Mouse (Mus musculus): ENCODE data around the gene Arel1.

The Arel1 gene

DNA sequence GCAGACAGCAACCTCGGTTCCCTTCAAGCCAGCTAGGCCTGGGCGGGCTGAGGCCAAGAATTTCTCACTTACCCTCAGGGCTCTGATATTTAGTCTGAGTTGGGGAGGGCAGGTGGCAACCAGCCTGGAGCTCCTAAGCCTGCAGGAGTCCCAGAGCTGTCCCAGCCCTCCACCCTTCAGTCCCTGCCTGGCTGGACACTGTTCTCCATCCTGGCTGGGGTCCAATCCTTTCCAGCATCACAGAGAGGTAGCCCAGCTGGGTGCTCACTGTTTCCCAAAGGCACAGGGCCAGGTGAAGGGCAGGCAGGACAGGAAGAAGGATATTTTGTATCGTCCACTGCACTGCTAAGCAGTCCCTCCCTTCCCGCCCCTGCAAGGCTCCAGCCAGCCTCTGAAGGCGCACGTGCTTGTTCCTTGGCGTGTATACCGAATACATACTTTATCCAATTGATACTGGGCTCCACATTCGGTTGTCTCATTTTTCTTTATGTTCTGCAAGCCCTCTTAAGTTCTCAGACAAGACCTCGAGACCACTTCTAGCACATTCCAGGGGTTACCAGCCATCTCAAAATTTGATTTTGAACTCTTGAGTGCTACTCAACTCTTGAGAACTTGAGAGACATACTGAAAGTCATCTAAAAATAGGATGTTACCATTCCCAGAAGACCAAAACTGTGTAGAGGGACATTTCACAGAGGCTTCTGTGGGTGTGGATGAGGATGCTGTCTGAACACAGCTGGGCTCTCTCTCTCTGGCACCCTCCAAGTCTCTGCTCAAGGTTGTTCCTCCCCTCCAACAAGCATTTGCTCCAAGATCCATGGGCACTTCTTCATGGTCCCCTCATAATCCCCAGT, 62.8 kb downstream of the Arel1 start:
- DNase-seq (ENCODE audit: low spot score in 2 of 2), result peak in 1 of 2 experiments; percentile 70

DNA sequence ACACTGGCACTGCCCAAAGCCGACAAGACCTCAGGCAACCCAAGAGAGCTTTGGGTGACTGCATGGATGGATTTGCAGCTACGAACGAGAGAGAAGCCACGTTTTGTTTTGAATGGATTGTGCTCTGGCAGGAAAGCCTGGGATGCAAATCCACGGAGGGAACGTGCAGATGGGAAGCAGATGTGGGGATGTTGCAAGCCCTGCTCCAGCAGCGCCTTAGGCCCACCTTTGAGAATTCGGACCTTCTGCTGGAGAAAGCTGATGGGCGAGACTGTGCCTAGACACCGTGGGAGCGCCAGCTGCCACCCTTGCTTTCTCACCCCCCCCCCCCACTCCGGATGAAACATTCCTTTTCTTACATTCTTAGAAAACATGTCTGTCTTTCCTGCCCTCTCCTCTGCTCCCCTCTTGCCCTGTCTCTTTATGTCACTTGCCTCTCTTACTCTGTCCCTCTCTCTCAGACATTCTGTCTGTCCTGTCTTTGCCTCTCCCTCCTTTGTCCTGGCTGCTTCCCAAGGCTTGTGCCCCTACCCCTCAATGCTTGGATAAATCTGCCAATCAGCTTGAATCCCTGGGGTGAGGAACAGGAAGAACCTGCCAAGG, 63.6 kb downstream of the Arel1 start:
- peak in 1 of 2 experiments; percentile 31 for DNase-seq (ENCODE audit: low spot score in 2 of 2)

DNA sequence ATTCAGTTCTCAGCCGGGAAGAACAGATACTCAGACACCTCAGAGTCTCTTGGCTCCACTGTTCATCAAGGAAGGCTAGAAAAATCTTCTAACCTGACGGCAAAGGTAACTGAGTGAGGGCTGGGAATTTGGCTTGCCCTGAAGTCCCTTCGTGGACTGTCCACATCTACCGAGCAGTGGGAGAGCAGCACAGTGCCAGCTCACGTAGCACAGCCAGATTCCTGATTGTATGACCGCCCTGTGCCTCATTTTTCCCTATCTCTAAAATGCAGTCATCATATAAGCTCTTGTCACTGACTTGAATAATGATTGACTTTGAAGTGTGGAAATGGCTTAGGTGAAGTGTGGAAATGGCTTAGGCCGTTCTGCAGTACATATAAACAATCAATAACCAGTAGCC, 66.3 kb downstream of the Arel1 start:
- DNase-seq (ENCODE audit: low spot score in 2 of 2), result no peak

DNA sequence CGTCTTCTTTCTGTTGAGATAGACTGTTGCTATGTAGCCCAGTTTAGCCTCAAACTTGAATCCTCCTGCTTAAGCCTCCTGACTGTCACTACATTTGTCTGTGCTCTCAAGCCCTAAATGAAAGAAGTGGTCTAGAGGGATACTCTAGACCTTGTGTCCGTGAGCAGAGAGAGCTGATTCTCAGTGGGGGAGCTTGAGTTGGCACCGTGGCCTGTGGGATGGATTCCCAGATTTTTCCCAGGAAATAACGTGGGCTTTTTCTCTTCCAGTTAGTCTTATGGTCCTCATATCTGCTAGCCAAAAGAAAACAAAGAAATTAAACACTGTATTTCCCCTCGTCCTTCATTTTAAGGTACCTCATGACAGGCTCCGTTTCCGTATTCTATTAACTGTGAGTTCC, 70.4 kb downstream of the Arel1 start:
- no peak for DNase-seq (ENCODE audit: low spot score in 2 of 2)

DNA sequence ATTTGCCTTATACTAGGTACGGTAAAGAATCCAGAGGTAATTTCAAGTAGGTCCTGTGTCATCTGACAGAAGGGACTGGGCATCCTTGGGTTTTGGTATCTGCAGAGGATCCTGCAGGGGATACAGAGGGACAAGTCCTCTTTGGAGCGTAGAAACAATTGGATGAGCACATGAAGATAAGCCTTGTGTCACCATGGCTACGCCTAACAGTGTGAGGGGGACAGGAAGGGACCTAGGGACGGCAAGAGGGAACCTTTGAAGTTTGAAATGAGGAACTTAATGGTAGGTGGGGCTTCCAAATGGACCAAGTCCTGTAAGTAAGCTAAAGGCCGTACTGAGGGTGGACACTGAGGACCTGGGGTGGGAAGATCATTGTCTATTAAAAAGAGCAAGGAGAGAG, 73.4 kb downstream of the Arel1 start:
- DNase-seq (ENCODE audit: low spot score in 2 of 2), result no peak

DNA sequence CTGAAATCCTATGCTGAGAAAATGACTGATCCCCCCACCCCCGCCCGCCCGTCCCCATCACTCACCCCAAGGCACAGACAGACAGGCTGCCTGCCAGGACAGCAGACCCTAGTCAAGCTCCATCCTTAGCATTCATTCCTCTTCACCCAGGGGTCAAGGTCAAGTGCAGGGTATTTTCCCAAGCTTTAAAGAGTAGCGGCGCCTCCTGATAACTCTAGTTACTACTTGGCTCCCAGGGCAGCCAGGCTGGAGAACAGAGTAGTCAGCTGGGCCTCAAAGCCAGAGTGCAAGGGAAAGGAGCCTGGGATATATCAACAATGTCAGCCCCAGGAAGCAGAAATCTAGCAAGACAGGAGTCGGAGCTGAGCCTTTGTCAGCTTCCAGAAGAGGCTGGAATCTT, 74.5 kb downstream of the Arel1 start:
- no peak for DNase-seq (ENCODE audit: low spot score in 2 of 2)

DNA sequence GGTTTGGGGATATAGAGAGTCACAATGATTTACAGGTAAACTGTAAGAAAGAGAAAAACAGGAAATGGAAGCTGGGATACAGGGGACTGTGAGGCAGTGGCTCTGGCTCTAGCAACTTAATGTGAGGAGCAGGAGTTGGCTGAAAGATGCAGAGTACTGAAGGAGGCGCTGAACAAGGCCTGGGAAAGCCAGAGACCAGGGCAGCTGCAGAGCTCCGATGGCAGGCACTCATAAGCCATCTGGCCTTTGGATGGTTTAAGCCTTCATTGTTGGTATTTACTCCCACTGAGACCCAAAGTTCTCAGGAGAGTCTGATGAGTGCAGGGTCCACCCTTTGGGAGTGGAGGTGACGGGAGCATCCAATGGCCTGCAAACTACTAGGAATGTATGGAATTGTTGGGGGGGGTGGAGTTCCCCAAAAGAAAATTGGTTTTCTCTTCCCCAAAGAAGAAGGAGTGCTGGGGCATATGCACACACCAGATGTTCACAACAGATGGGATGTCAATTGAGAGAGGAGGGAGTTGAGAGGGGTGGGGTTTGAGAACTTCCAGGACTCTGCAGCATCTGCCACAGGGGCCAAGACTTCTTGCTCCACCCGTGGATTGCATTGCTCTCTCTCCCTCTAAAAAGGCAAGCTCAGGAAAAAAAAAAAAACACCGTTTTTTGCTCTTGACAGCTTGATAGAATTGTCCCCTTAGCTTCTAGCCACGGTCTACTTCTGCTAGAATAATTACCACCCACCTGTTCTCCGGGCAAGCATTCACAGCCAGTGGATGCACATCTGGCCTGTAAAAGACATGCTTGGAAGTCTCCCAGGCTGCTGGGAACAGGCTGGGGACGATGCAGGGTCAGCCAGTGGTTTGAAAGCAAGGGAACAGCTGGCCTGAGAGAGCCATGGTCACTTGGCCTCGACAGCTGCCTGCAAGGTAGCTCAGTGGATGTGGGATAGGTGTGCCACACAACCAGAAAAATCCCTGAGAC, 76.8 kb downstream of the Arel1 start:
- DNase-seq (ENCODE audit: low spot score in 2 of 2), result no peak

DNA sequence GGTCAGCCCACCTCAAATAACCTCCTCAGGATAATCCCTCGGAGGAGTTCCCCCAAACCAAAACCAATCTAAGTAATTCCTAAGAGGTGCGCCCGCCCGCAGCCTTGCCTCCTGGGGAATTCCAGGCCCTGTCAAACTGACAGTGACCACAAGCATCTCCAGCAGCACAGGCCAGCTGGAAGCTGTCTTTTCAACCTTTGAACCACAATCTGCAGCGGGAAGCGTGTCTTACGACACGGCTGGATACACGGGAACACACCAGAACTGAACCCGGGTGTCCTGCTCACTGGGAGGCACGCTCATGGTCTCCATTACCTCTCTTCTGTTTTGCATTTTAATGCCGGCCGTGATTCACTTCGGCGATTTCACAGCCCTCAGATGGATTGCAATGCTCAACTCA, 80.4 kb downstream of the Arel1 start:
- DNase-seq (ENCODE audit: low spot score in 2 of 2), result no peak

DNA sequence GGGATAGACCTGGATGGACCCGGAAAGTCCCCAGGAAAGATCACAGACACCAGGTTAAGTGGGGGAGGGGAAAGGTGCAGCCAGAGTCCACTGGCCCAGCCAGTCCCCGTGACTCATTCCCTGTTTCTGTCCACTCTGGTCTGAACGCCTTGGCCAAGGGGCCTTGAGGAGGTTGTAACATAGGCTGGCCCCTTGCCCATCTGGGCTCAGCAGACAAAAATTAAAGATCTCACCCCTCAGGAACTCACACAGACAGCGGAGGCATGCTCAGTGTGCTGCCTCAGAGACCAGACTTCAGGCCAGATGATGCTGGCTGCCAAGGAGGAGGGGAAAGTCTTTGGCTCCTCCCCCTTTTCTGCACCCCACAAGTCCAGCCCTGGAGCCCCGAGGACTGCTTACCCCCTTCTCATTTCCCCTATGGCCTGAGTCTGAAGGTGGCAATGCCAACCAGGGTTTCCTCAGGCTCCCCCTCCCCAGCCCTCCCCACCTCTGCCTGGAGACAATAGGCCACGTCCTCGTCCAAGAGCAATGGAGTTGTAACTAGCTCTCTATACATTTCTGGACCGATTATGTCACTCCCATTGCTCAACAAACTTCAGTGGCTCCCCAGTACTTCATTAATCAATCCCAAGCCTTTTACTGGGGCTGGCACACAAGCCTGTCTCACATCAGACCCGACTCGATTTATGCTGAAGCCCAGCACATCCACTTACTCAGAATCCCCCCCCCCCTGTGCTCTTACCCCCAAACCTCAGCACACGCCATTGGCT, 85.4 kb downstream of the Arel1 start:
- peak; percentile 72 to 73 for DNase-seq (ENCODE audit: low spot score in 2 of 2)

DNA sequence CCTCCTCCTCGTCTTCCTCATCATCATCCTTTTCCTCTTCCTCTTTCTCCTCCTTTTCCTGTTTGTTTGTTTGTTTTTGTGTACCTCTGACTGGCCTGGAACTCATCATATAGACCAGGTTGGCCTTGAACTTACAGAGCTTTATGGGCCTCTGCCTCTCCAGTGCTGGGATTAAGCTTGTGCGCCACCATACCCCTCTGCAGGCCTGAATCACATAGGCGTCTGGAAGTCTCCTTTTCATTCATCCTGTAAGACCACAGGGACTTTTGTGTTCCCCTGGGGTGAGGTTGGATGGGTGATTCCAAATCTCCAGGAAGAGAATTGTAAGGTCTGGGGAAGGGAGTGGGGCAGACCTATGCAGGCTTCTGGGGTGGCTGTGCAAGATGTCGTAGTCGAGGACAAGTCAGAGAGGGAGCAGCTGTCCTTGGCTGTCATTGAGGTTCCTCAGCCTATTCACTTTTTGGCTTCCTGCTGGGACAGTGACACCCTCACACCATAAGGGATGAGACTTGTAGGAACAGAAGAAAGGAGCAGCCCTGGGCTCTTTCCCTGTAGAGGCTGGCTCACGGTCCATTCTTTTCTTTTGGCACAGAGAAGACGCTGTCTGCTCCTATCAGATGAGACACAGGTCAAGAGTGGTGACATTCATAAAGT, 86.2 kb downstream of the Arel1 start:
- DNase-seq (ENCODE audit: low spot score in 2 of 2), result no peak

DNA sequence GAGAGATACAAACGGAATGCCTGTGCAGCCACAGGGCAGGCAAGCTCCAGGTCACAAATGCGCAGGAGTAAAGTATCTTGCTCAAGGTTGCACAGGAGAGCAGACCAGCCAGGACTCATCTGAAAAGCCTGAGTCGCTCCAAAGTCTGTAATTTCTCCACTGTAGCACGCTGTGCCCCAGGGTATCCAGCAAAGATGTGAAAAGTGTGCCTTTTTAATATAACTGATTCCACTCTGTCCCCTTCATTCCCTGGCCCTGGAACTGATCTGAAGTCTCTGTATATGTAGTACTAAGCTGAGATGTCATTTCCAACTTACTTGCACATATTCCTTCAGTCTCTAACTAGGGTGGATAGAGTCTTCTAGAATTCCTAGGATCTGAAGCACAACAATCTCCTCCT, 87.9 kb downstream of the Arel1 start:
- no peak for DNase-seq (ENCODE audit: low spot score in 2 of 2)

DNA sequence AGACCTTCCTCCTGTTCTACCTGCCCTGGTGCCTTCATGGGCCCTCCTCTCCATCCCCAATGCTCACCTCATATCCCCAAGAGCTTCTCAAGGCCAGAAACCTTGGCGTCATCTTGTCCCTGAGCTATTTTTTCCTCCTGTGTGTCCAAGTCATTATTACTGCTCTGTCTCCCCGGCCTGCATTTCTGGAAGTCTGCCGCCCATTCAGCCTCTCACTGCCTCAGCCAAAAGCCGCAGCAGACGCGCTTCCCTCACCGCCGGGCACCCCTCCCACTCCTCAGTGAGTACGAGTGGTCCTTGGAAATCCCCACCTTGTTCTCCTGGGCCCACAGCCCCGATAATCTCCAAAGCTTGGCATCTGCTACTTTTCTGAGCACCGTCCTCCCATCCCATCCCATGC, 90.6 kb downstream of the Arel1 start:
- DNase-seq (ENCODE audit: low spot score in 2 of 2), result peak in 1 of 2 experiments; percentile 42

DNA sequence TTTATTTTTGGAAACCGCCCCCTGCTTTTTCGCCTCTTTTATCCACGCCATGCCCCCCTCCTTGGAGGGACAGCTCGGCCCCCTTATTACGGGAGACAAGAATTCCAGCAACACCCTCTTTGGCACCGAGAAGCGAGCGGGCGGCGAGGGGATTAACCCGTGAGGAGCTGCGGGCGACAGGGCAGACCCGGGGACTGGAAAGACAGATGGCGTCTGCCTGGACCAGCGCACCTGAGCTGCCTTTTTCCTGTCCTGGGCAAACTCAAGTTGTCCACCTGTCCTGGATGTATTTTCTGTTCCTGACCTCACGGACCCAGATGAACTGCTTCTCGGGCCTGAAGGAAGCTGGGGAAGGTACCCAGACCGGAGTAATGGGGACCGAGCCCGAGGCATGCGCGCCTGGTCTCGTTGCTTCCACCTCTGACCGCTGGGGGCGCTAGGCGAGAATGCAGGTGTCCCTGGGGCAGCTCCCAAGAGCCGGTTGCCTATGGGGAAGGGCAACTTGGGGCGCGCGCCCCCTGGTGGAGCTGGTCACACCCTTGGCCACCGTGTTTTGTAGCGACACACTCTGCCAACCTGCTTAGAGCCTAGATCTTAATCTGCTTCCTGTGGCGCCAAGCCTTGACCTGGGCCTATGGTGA, 94.1 kb downstream of the Arel1 start, which contains the start of gene Ltbp2:
Gene Ltbp2 (minus strand): TSS at position 52 of the 641 bp plus-strand sequence.
- peak; percentile 77 to 91 for DNase-seq (ENCODE audit: low spot score in 2 of 2)

DNA sequence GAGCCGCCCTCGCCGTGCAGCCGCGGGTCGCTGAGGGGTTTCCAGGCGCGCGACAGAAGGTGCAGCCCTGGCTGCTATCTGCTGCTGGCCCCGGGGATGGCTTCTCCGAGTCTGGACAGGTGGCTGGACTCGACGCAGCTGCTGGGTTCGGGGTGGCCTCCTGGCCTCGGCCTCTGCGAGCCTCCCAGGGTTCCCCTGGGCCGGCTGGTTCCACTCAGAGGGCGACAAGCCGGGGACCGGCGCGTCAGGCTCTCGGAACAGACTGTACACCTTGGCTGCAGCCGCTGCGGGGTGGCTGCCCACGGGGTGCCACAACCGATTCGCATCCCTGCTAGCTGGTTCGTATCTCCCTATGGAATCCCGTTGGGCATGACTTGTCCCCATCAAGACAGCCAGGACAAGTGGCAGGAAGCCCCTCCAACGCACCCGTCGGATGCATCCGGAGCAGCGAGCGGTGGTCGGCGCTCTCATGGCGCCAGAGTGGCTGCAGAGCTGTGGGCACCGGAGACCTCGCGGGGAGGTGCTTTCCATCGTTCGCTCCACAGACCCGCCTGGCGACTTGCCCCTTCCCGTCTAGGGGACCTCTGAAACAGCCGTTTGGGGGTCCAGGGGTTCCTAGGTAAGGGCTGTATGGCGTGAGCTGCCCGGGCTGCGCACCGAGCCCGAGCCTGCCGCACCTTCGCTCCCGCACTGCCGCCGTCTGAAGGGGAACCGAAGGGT, 94.8 kb downstream of the Arel1 start:
- no peak for DNase-seq (ENCODE audit: low spot score in 2 of 2)

DNA sequence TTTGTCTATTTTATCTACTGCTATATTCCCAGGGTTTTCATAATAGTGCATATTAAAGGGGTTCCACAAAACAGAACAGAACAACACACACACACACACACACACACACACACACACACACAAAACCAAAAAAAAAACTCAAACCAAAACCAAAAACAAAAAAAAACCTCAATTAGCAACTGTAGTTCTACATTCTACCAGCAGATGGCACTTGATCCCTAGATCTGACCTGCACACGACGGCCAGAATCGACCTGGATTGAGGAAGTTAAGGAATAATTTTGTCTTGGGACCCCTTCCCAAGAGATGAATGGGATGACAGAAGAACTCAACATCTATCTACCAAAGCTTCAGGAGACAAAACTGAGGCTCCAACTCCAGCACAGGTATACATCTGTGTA, 97.3 kb downstream of the Arel1 start:
- DNase-seq (ENCODE audit: low spot score in 2 of 2), result no peak

DNA sequence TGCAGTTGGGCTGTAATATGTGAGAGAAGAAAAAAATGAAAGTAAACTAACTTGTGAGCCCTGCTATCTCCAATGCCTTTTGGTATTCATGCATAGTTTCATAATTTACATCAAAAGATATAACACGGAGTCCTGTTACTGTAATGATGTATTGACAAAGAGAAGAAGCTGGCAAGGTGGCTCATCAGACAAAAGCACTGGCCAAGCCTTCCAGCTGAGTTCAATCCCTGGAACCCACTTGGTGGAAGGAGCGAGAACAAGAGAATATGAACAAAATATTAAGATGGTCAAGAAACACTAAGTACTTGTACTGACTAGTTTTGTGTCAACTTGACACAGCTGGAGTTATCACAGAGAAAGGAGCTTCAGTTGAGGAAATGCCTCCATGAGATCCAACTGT, 98.4 kb downstream of the Arel1 start:
- DNase-seq (ENCODE audit: low spot score in 2 of 2), result no peak
